Mouse (Mus musculus) bone marrow, adult 2 months (tissue): Measurements from ENCODE around the gene Gpalpp1. TPM values are rescaled to one million over a fixed set of nuclear protein-coding genes. Genes with fewer than 3 reads are reported as not detected.

ENCODE experiments used
- H3K27ac ChIP-seq: fragments of 200-500 bp; 2 replicates; pipeline ENCODE4 v1.5.1; 2012; ENCODE audit warnings: low read depth, mild to moderate bottlenecking, control low read depth, inconsistent platforms, low read length; ENCODE audit not compliant: control insufficient read depth, poor library complexity, insufficient read depth
- H3K4me1 ChIP-seq: fragments of 200-500 bp; 2 replicates; pipeline ENCODE4 v1.6.1; 2011; ENCODE audit warnings: low read length; ENCODE audit not compliant: control insufficient read depth, insufficient read depth
- H3K4me3 ChIP-seq: fragments of 200-500 bp; replicated peaks from 2 replicates; pipeline ENCODE3; 2011; ENCODE audit warnings: mild to moderate bottlenecking, low read depth, low read length, control low read depth; ENCODE audit not compliant: control insufficient read depth
- CTCF ChIP-seq: fragments of 200-500 bp; IDR thresholded peaks from 2 replicates; pipeline ENCODE4 v1.5.1; 2011; ENCODE audit warnings: low read length, control low read depth; ENCODE audit not compliant: control insufficient read depth, insufficient read depth
- POLR2A ChIP-seq: fragments of 200-500 bp; IDR thresholded peaks from 2 replicates; pipeline ENCODE4 v1.6.1; 2011; ENCODE audit warnings: low read depth, mild to moderate bottlenecking, control low read depth, low read length, borderline replicate concordance; ENCODE audit not compliant: control insufficient read depth
- WGBS: fragments of 180-500 bp; shearing (Covaris S2); methylation state at CpG from one replicate; pipeline ENCODE4 v1.1.7; 2018; 5-methylcytosine and 5-hydroxymethylcytosine counted together
- polyA plus RNA-seq: library from polyadenylated mRNA; stranded (reverse); fragments of >200 nt; gene quantifications from 2 replicates; pipeline ENCODE4 v1.2.4, GENCODE M21; 2011; ENCODE audit warnings: low replicate concordance; ENCODE audit not compliant: missing spikeins, insufficient read depth, insufficient read length

Gpalpp1 gene
- polyA plus RNA-seq = 4.6 and 8.9 TPM in 2 replicates

DNA sequence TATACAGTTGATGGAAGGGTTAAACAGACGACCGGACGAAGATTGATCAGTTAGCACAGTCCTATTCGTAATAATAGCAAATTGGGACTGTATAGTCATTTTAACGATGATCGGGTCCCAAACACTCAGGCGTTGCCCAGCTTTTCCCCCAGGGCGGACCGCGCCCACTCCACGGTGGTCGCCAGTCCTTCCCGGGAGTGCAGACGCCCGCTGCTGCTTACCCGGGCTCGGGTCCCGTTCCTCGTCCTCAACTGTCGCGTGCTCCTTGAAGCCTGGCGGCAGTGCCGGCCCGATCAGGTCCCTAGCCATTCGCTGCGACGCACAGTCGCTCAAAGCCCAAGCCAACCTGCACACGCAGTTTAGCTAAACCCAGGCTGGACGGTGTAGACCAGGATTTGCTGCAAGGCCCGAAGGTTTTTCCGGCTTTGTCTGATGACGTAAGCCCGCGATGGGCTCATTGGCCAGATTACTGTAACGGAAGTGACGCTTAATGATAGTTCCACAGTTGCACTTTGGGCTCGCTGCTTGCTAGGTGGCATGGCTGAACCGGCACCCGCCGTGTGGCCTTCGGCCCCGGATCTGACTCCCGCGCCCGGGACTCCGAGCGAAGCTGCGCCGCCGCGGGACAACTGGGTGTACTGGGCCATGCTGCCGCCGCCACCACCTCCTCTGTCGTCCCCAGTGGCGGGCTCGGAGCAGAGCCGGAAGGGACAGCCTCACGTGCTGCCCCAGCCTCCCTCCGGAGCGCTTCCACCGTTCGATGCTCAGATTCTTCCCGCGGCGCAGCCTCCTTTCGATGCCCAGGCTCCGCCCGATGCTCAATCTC lies at the start of gene Gpalpp1, which contains the start of gene Nufip1:
Gene Gpalpp1, minus strand, starts transcription at position 365 of the 826 bp plus-strand sequence.
Gene Nufip1, plus strand, starts transcription at position 496 of the 826 bp plus-strand sequence.
- no peak for TF ChIP-seq CTCF
- TF ChIP-seq POLR2A = peak; percentile 57; the same call in 1 of the 2 replicates
- WGBS = under 1% methylated on average over 69 of the region's 69 CpGs
- peak within 1 kb of the TSS; percentile 85 for H3K4me3 ChIP-seq
- H3K27ac ChIP-seq = peak within 1 kb of the TSS; percentile 45; the same call in 1 of the 2 replicates
- no peaks in the 10 kb centered on the region for H3K4me1 ChIP-seq

DNA sequence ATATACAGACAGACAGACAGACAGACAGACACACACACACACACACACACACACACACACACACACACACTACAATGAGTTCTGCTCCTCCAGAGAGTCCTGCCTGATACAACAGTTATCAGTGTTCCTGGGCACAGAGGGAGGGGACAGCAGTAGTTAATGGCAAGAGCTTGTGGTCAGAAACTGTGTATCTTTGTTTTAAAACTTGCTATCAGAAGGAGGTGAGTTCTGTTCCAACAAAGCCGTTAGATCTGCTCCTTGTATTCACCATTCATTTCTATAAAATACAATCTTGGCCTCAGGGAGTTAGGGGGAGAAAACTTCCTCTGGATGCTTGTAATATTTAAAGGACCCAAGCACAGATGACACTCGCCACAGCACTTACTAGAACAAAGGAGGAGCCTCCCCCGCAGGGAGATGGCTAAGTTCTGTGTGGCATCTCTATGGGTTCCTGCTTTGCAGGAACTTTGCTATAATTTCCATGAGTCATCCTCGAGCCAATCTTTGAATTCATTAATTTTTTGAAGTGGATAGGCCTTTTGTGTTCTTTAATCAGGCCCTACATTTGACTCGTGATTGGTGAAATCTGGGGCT lies 47.7 kb upstream of the Gpalpp1 start:
- 51% methylated on average over 5 of the region's 5 CpGs for WGBS

DNA sequence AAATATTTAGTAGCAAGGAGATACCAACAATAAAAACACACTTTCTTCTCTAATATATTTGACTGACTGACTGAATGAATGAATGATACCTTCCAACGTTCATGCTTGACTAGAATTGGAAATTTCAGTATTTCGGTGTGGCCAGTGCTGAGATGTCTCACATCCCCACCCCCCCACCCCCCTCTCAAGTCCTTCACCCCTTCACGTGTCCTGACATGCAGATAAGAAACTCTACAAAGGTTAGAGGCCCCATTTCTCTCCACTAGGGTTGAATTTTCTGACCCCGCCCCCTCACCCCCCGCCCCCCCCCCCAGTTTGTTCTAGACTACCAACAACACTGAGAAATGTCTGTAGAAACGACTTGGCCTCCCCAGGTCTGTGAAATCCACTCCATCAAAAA lies 43.3 kb upstream of the Gpalpp1 start:
- H3K4me3 ChIP-seq = no peak overlapping the region
- no peak for TF ChIP-seq POLR2A
- no peak for TF ChIP-seq CTCF
- no peak overlapping the region for H3K27ac ChIP-seq
- H3K4me1 ChIP-seq = no peaks in the 10 kb centered on the region
- WGBS = 53% methylated on average over 6 of the region's 6 CpGs

More for the DNA sequence above, 47.7 kb upstream of the Gpalpp1 start:
- H3K27ac ChIP-seq = no peak overlapping the region
- TF ChIP-seq CTCF (no peak), POLR2A (no peak)
- H3K4me3 ChIP-seq = no peak overlapping the region
- no peaks in the 10 kb centered on the region for H3K4me1 ChIP-seq

DNA sequence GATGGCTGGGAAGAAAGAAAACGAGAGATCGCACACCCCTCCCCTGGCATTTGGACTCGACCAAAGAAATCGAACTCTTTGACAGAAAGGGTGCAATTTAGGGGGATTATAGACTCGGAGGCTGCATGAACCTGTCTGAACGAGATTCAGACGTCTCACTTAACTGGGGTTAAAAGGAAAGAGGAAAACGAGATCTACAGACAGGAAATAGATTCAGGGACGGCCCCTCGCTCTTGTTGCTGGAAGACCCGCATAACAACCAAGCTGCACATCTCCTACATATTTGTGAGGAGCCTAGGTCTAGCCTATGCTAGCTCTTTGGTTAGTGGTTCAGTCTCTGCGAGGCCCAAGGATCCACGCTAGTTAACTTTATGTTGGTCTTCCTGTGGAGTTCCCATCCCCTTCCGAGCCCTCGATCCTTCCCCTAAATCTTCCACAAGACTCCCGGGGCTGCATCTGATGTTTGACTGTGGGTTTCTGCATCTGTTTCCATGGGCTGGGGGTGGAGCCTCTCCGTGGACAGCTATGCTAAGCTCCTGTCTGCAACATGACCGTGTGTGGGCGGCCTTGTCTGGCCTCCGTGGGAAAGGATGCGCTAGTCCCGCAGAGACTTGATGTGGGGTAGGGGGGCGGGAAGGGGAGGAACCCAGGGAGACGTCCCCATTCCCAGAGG lies 42.6 kb upstream of the Gpalpp1 start:
- Histone ChIP-seq H3K27ac (no peak overlapping the region), H3K4me1 (no peaks in the 10 kb centered on the region), H3K4me3 (peak overlapping the region; percentile 41)
- TF ChIP-seq POLR2A (no peak), CTCF (no peak)
- WGBS = 27% methylated on average over 24 of the region's 24 CpGs

DNA sequence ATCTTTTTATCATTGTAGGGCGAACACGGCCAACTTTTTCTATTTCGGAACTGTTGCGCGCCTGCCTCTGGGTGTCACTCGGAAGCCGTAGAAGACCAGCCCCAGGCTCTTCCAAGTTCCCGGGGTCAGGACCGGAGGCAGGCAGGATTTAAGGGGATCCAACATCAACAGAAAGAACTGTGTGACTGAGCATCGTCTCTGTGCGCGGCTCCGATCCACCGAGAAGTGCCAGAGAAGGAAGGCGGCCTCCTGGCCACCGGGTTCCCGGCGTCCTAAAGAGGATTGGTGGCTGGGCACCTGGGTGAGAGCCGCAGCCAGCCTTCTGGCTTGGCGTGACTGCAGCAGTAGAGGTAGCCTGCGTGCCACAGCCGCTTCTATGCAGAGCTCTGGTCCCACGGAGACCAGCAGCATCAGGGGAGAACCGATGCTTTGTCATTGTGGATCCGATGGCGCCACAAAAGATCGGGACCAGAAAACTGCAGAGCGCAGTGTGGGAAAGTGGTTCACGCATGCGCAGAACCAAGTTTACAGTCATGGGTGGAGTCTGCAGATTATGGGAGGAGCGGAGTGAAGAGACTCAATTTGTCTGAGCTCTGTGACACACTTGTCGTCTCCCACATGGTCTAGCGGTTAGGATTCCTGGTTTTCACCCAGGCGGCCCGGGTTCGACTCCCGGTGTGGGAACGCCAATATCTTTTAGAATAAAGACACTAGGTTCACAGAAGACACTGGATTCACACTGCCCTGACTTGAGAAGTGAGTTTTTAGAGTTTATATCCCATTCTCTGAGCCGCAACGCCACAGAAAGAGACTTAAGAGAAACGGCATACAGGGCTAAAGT lies 41.8 kb upstream of the Gpalpp1 start:
- Histone ChIP-seq H3K4me3 (peak overlapping the region; percentile 77), H3K27ac (peak overlapping the region; percentile 32), H3K4me1 (no peaks in the 10 kb centered on the region)
- TF ChIP-seq POLR2A (no peak; the same call in 1 of the 2 replicates), CTCF (peak; percentile 27; the same call in 1 of the 2 replicates)
- WGBS = under 1% methylated on average over 41 of the region's 41 CpGs

DNA sequence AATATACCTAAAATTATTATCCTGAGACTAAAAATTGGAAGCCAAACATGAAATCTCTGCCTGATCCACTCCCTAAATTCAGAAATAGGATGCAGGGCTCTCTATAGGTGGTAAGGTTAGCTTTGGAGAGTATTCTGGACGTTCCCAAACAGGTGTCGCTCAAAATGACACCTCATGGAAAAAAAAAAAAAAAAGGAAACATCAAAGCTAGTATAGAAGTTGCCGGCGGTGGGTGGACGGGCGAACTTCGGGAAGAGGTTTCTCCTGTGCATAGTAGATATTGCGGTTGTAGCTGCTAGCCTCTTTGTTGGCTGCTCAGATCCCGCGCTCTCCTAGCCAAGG lies 41.2 kb upstream of the Gpalpp1 start:
- H3K27ac ChIP-seq = no peak overlapping the region; the same call in 1 of the 2 replicates
- no peak for TF ChIP-seq CTCF
- TF ChIP-seq POLR2A = no peak
- peak overlapping the region; percentile 77 for H3K4me3 ChIP-seq
- no peaks in the 10 kb centered on the region for H3K4me1 ChIP-seq
- WGBS = 2% methylated on average over 10 of the region's 10 CpGs

DNA sequence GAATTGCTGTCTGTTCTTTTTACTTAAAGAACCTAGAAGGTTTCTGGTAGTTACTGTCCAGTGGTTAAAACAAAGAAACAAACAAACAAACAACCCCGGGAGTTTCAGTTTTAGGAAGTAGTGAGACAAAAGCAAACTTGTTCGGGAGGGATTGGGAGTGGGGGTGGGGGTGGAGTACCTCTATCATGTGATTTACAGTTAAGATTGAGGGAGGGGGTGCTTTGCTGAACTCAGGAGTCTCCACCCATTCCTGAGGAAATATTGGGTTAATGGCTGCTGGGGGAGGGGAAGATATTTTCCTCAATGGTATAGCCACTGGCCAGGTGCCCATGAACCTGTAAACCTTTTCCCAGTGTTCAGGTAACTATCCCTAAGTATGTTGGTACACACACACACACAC lies 40.5 kb upstream of the Gpalpp1 start:
- H3K27ac ChIP-seq = no peak overlapping the region
- no peak overlapping the region for H3K4me3 ChIP-seq
- TF ChIP-seq POLR2A (no peak), CTCF (no peak)
- H3K4me1 ChIP-seq = no peaks in the 10 kb centered on the region
- WGBS = 42% methylated on average over 2 of the region's 2 CpGs
